Mouse (Mus musculus): Measurements from ENCODE around the gene Fam20a. TPM values are rescaled to one million over a fixed set of nuclear protein-coding genes. Genes with fewer than 3 reads are reported as not detected.

Fam20a gene
- polyA plus RNA-seq, 1 experiment from 2014 or later = 6.7 TPM

GRCm38 (mm10) chr11:109734341-109734740 is 12.3 kb upstream of the Fam20a start:
- 81% methylated on average over 1 of the region's 1 CpGs for WGBS (ENCODE audit: insufficient replicate concordance)
- no peak for ATAC-seq (ENCODE audit: insufficient read depth)
- Histone ChIP-seq H3K9me3 (replicated peaks) (no peaks in the 10 kb centered on the region), H3K4me2 (no peak overlapping the region), H3K36me3 (replicated peaks) (no peaks in the 10 kb centered on the region), H3K27ac (replicated peaks) (no peak overlapping the region), H3K9ac (no peak overlapping the region), H3K4me3 (replicated peaks) (no peak overlapping the region), H3K4me1 (replicated peaks) (no peaks in the 10 kb centered on the region; the same call in 1 of the 2 replicates), H3K27me3 (no peaks in the 10 kb centered on the region)

DNA sequence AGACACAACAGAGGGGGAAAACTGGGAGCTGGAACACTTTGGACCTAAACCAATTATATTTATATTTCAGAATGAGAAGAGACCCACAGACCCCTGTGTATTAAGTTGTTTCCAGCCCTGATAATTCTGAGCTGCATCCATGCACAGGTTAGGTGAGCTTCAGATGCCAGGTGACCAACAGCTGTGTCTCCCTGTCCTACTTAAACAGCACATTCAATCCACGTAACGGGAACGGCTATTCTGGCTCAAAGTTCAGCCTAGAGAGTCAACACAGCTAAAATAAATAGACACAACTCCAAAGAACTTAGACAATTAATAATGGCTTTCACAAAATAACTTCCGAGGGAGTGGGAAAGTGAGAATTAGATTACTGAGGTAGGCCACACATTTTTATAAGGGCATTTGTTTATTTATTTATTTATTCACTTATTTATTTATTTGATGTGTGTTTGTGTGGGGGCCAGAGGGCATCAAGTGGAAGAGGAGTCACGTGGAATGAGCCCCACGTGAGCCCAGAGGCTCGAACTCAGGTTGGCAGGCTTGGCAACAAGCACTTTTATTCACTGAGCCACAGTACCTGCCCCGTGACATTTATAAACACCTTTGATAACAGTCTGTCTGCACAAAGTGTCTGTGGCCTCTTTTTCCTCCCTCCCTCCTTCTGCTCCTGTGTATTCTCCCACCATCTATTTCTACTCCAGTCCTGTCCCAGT is 10.8 kb upstream of the Fam20a start:
- no peak overlapping the region for H3K4me2 ChIP-seq
- ATAC-seq (ENCODE audit: insufficient read depth) = peak; percentile 61; the same call in 1 of the 2 replicates
- H3K27ac ChIP-seq (replicated peaks) = peak overlapping the region; percentile 59; the same call in 1 of the 2 replicates
- no peaks in the 10 kb centered on the region for H3K36me3 ChIP-seq (replicated peaks)
- 55% methylated on average over 8 of the region's 8 CpGs for WGBS (ENCODE audit: insufficient replicate concordance)
- H3K4me3 ChIP-seq (replicated peaks) = no peak overlapping the region
- no peaks in the 10 kb centered on the region; the same call in 1 of the 2 replicates for H3K4me1 ChIP-seq (replicated peaks)
- H3K27me3 ChIP-seq = no peaks in the 10 kb centered on the region
- no peaks in the 10 kb centered on the region for H3K9me3 ChIP-seq (replicated peaks)
- H3K9ac ChIP-seq = no peak overlapping the region

GRCm38 (mm10) chr11:109728371-109728770 is 6.3 kb upstream of the Fam20a start:
- WGBS (ENCODE audit: insufficient replicate concordance) = 61% methylated on average over 3 of the region's 3 CpGs

GRCm38 (mm10) chr11:109722711-109723110 is 632 bp upstream of the Fam20a start:
- Histone ChIP-seq H3K27ac (replicated peaks) (no peak overlapping the region; the same call in 1 of the 2 replicates), H3K4me3 (replicated peaks) (no peak overlapping the region), H3K27me3 (peaks cover 33% of the 10 kb centered on the region), H3K4me1 (replicated peaks) (no peaks in the 10 kb centered on the region), H3K9me3 (replicated peaks) (no peaks in the 10 kb centered on the region), H3K4me2 (peak overlapping the region; percentile 54), H3K36me3 (replicated peaks) (no peaks in the 10 kb centered on the region), H3K9ac (no peak overlapping the region)
- 12% methylated on average over 4 of the region's 4 CpGs for WGBS (ENCODE audit: insufficient replicate concordance)
- ATAC-seq (ENCODE audit: insufficient read depth) = no peak

More at GRCm38 (mm10) chr11:109728371-109728770, 6.3 kb upstream of the Fam20a start:
- ATAC-seq (ENCODE audit: insufficient read depth) = no peak
- no peaks in the 10 kb centered on the region for H3K36me3 ChIP-seq (replicated peaks)
- H3K27ac ChIP-seq (replicated peaks) = no peak overlapping the region
- H3K27me3 ChIP-seq = no peaks in the 10 kb centered on the region
- H3K9me3 ChIP-seq (replicated peaks) = no peaks in the 10 kb centered on the region
- H3K4me3 ChIP-seq (replicated peaks) = no peak overlapping the region
- no peaks in the 10 kb centered on the region; the same call in 1 of the 2 replicates for H3K4me1 ChIP-seq (replicated peaks)
- no peak overlapping the region for H3K9ac ChIP-seq
- no peak overlapping the region for H3K4me2 ChIP-seq

- peak overlapping the region; percentile 51 for H3K4me3 ChIP-seq (replicated peaks)
- peak overlapping the region; percentile 86 for H3K27ac ChIP-seq (replicated peaks)
- WGBS (ENCODE audit: insufficient replicate concordance) = 1% methylated on average over 40 of the region's 40 CpGs
- H3K9me3 ChIP-seq (replicated peaks) = no peaks in the 10 kb centered on the region
- peak overlapping the region; percentile 46 for H3K9ac ChIP-seq
- no peaks in the 10 kb centered on the region for H3K36me3 ChIP-seq (replicated peaks)
- peak; percentile 23; the same call in 1 of the 2 replicates for ATAC-seq (ENCODE audit: insufficient read depth)
- H3K27me3 ChIP-seq = peaks cover 33% of the 10 kb centered on the region
- H3K4me2 ChIP-seq = peak overlapping the region; percentile 54
- no peaks in the 10 kb centered on the region for H3K4me1 ChIP-seq (replicated peaks)
Measured at GRCm38 (mm10) chr11:109721320-109721780, 729 bp downstream of the Fam20a start.

- peak overlapping the region; percentile 51 for H3K4me3 ChIP-seq (replicated peaks)
- peak; percentile 70 for ATAC-seq (ENCODE audit: insufficient read depth)
- no peaks in the 10 kb centered on the region for H3K4me1 ChIP-seq (replicated peaks)
- peak overlapping the region; percentile 54 for H3K4me2 ChIP-seq
- peak overlapping the region; percentile 46; the same call in 1 of the 2 replicates for H3K9ac ChIP-seq
- no peaks in the 10 kb centered on the region for H3K36me3 ChIP-seq (replicated peaks)
- 23% methylated on average over 12 of the region's 12 CpGs for WGBS (ENCODE audit: insufficient replicate concordance)
- peak overlapping the region; percentile 86 for H3K27ac ChIP-seq (replicated peaks)
- H3K9me3 ChIP-seq (replicated peaks) = no peaks in the 10 kb centered on the region
- H3K27me3 ChIP-seq = peaks cover 33% of the 10 kb centered on the region
Measured at GRCm38 (mm10) chr11:109720809-109721319, 1.2 kb downstream of the Fam20a start.

DNA sequence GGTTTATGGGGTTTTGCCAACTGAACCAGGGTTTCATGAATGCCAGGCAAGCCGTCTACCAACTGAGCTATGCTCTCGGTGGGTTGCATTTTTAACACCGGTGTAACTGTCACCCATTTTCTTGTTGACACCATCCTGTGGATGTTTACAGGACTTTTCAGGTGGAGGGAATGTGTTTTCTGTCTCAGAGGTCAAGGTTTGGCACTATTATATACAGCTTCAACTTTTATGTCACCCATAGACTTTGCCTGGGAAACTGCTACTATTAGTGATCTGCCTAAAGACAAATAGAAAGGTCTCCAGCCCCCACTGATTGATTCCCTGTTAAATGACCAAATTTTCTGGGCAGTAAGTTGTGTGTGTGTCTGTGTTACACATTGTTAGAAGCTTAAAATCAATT is 2.7 kb downstream of the Fam20a start:
- WGBS (ENCODE audit: insufficient replicate concordance) = 67% methylated on average over 3 of the region's 3 CpGs
- Histone ChIP-seq H3K9me3 (replicated peaks) (no peaks in the 10 kb centered on the region), H3K4me2 (peak overlapping the region; percentile 25), H3K27ac (replicated peaks) (no peak overlapping the region), H3K4me1 (replicated peaks) (no peaks in the 10 kb centered on the region), H3K4me3 (replicated peaks) (no peak overlapping the region), H3K9ac (no peak overlapping the region), H3K27me3 (peaks cover 33% of the 10 kb centered on the region), H3K36me3 (replicated peaks) (no peaks in the 10 kb centered on the region)
- ATAC-seq (ENCODE audit: insufficient read depth) = no peak

DNA sequence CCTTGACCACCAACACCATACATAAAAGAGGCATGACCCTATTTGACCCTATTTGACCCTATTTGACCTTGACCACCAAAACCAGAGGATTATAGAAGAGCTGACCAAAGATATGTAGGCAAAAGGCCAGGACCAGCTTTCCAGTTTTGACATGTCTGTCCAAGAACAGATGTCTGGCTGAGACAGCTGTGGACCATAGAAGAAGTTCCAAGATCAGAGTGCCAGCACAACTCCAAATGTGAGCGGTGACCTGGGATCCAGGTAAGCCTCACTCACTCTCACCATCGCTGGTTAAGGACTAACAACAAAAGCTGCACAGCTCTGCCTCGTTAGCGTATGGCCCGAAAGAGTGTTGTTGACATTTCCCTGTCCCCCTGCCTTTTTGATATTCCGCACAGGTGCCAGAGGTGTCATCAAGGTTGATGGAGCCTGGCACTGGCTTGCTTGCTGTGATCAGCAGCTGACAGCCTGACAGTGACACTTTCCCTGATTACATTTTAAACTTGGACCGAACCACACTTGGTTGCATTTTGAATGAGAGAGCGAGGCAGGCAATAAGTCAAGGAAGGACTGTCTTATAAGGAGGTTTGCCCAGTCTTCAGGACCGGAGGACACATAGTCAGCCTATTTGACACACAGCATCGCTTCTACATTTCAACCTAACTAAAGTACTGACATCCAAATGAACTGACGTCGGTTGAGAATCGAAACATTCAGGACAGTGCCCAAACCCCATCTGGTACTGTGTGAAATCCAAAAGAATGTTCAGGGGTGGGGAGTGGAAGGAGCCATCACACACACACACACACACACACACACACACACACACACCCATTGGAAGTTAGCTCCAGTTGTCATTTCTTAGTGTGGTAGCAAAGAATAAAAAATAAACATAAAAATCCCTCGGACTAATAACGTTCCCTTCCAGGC is 3.8 kb downstream of the Fam20a start:
- Histone ChIP-seq H3K9me3 (replicated peaks) (no peaks in the 10 kb centered on the region), H3K36me3 (replicated peaks) (no peaks in the 10 kb centered on the region), H3K9ac (no peak overlapping the region), H3K4me3 (replicated peaks) (no peak overlapping the region), H3K27ac (replicated peaks) (no peak overlapping the region), H3K4me1 (replicated peaks) (no peaks in the 10 kb centered on the region), H3K27me3 (peaks cover 33% of the 10 kb centered on the region), H3K4me2 (no peak overlapping the region)
- WGBS (ENCODE audit: insufficient replicate concordance) = 69% methylated on average over 15 of the region's 15 CpGs
- no peak for ATAC-seq (ENCODE audit: insufficient read depth)

DNA sequence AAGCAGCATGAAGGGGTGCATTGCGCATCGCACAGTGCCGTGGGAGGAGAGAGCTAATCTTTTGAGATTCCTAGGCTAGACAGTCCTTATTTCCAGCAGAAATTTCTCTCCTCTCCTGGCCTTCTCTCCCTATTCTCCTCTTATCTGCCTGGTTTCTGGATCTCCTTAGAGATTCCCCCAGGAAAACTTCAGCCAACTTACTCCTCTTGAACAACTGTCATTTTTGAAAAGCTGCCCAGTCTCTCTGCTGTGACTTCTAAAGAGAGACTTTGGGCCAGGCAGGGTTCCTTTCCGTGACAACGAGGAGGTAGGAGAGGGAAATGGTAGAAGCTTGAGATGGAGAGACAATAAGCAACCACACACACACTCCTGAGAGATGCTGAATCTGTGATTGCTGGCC is 4.6 kb downstream of the Fam20a start:
- Histone ChIP-seq H3K9ac (no peak overlapping the region), H3K9me3 (replicated peaks) (no peaks in the 10 kb centered on the region), H3K27me3 (peaks cover 27% of the 10 kb centered on the region), H3K27ac (replicated peaks) (no peak overlapping the region), H3K4me1 (replicated peaks) (no peaks in the 10 kb centered on the region), H3K4me2 (no peak overlapping the region), H3K4me3 (replicated peaks) (no peak overlapping the region), H3K36me3 (replicated peaks) (no peaks in the 10 kb centered on the region)
- 71% methylated on average over 5 of the region's 5 CpGs for WGBS (ENCODE audit: insufficient replicate concordance)
- ATAC-seq (ENCODE audit: insufficient read depth) = no peak

GRCm38 (mm10) chr11:109716981-109717380 is 5.1 kb downstream of the Fam20a start:
- no peak for ATAC-seq (ENCODE audit: insufficient read depth)
- no peak overlapping the region for H3K4me3 ChIP-seq (replicated peaks)
- no peak overlapping the region for H3K4me2 ChIP-seq
- H3K36me3 ChIP-seq (replicated peaks) = no peaks in the 10 kb centered on the region
- peaks cover 22% of the 10 kb centered on the region for H3K27me3 ChIP-seq
- 63% methylated on average over 7 of the region's 7 CpGs for WGBS (ENCODE audit: insufficient replicate concordance)
- H3K27ac ChIP-seq (replicated peaks) = no peak overlapping the region
- no peak overlapping the region for H3K9ac ChIP-seq
- no peaks in the 10 kb centered on the region for H3K4me1 ChIP-seq (replicated peaks)
- no peaks in the 10 kb centered on the region for H3K9me3 ChIP-seq (replicated peaks)

- no peak overlapping the region for H3K4me3 ChIP-seq (replicated peaks)
- H3K4me2 ChIP-seq = no peak overlapping the region
- no peak overlapping the region for H3K9ac ChIP-seq
- no peak for ATAC-seq (ENCODE audit: insufficient read depth)
- 77% methylated on average over 12 of the region's 12 CpGs for WGBS (ENCODE audit: insufficient replicate concordance)
- H3K27me3 ChIP-seq = peaks cover 5% of the 10 kb centered on the region; the same call in 1 of the 2 replicates
- H3K36me3 ChIP-seq (replicated peaks) = no peaks in the 10 kb centered on the region
- no peaks in the 10 kb centered on the region for H3K4me1 ChIP-seq (replicated peaks)
- no peak overlapping the region for H3K27ac ChIP-seq (replicated peaks)
- H3K9me3 ChIP-seq (replicated peaks) = no peaks in the 10 kb centered on the region
Measured at GRCm38 (mm10) chr11:109715311-109715781, 6.7 kb downstream of the Fam20a start.

All from liver, embryonic 15.5 days (tissue).